Comparison of ENCODE assay signal across 13 mouse cellular contexts in the genomic region with DNA sequence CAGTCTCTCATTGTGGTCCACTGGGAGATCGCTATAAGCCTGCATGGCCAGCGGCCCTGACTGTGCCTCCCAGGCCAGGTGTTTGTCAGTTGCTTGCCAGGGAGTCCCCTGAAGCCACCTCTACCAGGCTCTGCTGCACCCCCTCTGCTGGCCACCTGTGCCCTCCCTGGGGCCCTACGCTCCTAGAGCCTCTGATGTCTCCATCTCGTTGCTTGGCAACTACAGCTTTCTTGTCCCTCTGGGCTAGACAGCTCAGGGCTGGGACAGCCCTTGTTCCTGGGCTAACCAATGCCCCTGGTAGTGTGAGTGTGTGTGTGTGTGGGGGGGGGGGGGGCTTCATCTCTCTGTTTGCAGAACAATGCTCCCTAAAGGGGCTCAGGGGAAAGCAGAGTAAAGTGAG. TPM values are rescaled to one million over a fixed set of nuclear protein-coding genes. Genes with fewer than 3 reads are reported as not detected.
DNase-seq lines count a peak whose midpoint lies in the region; ATAC-seq lines count a peak whose summit lies in the region.
"Had no signal": no experiment of that assay in that cellular context is flagged by ENCODE, and none has a peak within 500 bp of the region (broad histone marks: within the 10 kb centered on the region; RNA-seq: fewer than 3 reads in every experiment).

No protein-coding gene starts in this region.

- no peak overlapping the region for H3K4me2 ChIP-seq in heart, embryonic 12.5 days
- H3K4me2 ChIP-seq in forebrain, embryonic 12.5 days: no peak overlapping the region
- H3K4me2 ChIP-seq in midbrain, embryonic 11.5 days: no peak overlapping the region
- H3K4me2 ChIP-seq: liver, embryonic 13.5 days had no signal

- H3K9ac ChIP-seq in heart, embryonic 12.5 days: no peak overlapping the region
- no peak overlapping the region for H3K9ac ChIP-seq in forebrain, embryonic 12.5 days
- no peak overlapping the region for H3K9ac ChIP-seq in midbrain, embryonic 11.5 days (ENCODE audit: low read length)
- H3K9ac ChIP-seq: liver, embryonic 13.5 days had no signal

- no peaks in the 10 kb centered on the region for H3K9me3 ChIP-seq in heart, embryonic 12.5 days (replicated peaks)
- no peaks in the 10 kb centered on the region for H3K9me3 ChIP-seq in forebrain, embryonic 12.5 days
- H3K9me3 ChIP-seq in midbrain, embryonic 11.5 days (ENCODE audit: control insufficient read depth, low read length): no peaks in the 10 kb centered on the region
- H3K9me3 ChIP-seq: liver, embryonic 13.5 days had no signal

- no peaks in the 10 kb centered on the region for H3K36me3 ChIP-seq in heart, embryonic 12.5 days
- no peaks in the 10 kb centered on the region for H3K36me3 ChIP-seq in forebrain, embryonic 12.5 days (replicated peaks)
- no peaks in the 10 kb centered on the region for H3K36me3 ChIP-seq in midbrain, embryonic 11.5 days (ENCODE audit: control insufficient read depth, insufficient read depth, low read length)
- H3K36me3 ChIP-seq: liver, embryonic 13.5 days had no signal

- DNase-seq in heart, adult 11 months: no peak
- no peak for DNase-seq in midbrain, embryonic 11.5 days (ENCODE audit: low spot score, missing footprints)
- DNase-seq in thymus, postnatal 0 days (ENCODE audit: low spot score): peak; percentile 80
- no peak for DNase-seq in lung, postnatal 14 days
- DNase-seq in adrenal gland, adult 8-10 months: no peak
- DNase-seq in adrenal gland, postnatal 14 days: no peak
- DNase-seq: gastrocnemius, postnatal 25 days; heart, postnatal 10 days; kidney, adult 8-10 months; liver, embryonic 13.5 days had no signal

- no peak overlapping the region for H3K27ac ChIP-seq in heart, embryonic 12.5 days (ENCODE audit: poor library complexity, severe bottlenecking)
- no peak overlapping the region for H3K27ac ChIP-seq in forebrain, embryonic 12.5 days
- H3K27ac ChIP-seq in midbrain, embryonic 11.5 days (ENCODE audit: low read depth, low read length): no peak overlapping the region
- H3K27ac ChIP-seq: liver, embryonic 13.5 days had no signal

- 59% methylated on average over 4 of the region's 4 CpGs for WGBS in heart, embryonic 12.5 days
- 44% methylated on average over 4 of the region's 4 CpGs for WGBS in forebrain, embryonic 12.5 days
- WGBS in midbrain, embryonic 11.5 days: 41% methylated on average over 4 of the region's 4 CpGs

- no peaks in the 10 kb centered on the region for H3K4me1 ChIP-seq in heart, embryonic 12.5 days (replicated peaks)
- H3K4me1 ChIP-seq in forebrain, embryonic 12.5 days: peaks cover 11% of the 10 kb centered on the region
- H3K4me1 ChIP-seq in midbrain, embryonic 11.5 days (ENCODE audit: control insufficient read depth, insufficient read depth, low read length): peaks cover 14% of the 10 kb centered on the region
- H3K4me1 ChIP-seq: liver, embryonic 13.5 days had no signal

- ATAC-seq in heart, embryonic 12.5 days (ENCODE audit: insufficient number of reproducible peaks, low FRiP score): 0 out of 2 replicates have a peak, but pooled peaks have one; percentile 24
- peak; percentile 51; the same call in 1 of the 2 replicates for ATAC-seq in forebrain, embryonic 12.5 days (ENCODE audit: low FRiP score)
- peak; percentile 61 for ATAC-seq in midbrain, embryonic 11.5 days (ENCODE audit: low FRiP score)

- peaks cover 2% of the 10 kb centered on the region; the same call in 1 of the 2 replicates for H3K27me3 ChIP-seq in heart, embryonic 12.5 days (replicated peaks)
- H3K27me3 ChIP-seq in forebrain, embryonic 12.5 days: no peaks in the 10 kb centered on the region
- no peaks in the 10 kb centered on the region for H3K27me3 ChIP-seq in midbrain, embryonic 11.5 days (ENCODE audit: control insufficient read depth, insufficient read depth, low read length)
- H3K27me3 ChIP-seq: liver, embryonic 13.5 days had no signal

- H3K4me3 ChIP-seq in heart, embryonic 12.5 days: no peak overlapping the region
- H3K4me3 ChIP-seq in forebrain, embryonic 12.5 days (replicated peaks): no peak overlapping the region
- no peak overlapping the region for H3K4me3 ChIP-seq in midbrain, embryonic 11.5 days (ENCODE audit: low read depth, low read length)
- H3K4me3 ChIP-seq: liver, embryonic 13.5 days had no signal

RNA-seq across cellular contexts. Expression of a gene that starts 10.1 kb away (rescaled TPM):
- 52.1 and 53.2 TPM in 2 replicates for polyA plus RNA-seq in heart, embryonic 12.5 days (2016; fragmentation: Nextera tagmentation; extraction: Ambion mirVana)
- 40.6 and 48.9 TPM in 2 replicates for polyA plus RNA-seq in forebrain, embryonic 12.5 days (2016; fragmentation: Nextera tagmentation; extraction: Ambion mirVana)
- polyA plus RNA-seq in midbrain, embryonic 11.5 days (2014; fragmentation: Nextera tagmentation; extraction: Ambion mirVana): 34.3 and 38.2 TPM in 2 replicates
- 27.7 and 33.8 TPM in 2 replicates for polyA plus RNA-seq in thymus, postnatal 0 days (2015; fragmentation: Nextera tagmentation; extraction: Ambion mirVana)
- total RNA-seq in adrenal gland, adult 8-10 months (2022): 10 to 100 TPM; 42.4 to 95.1 (median 62.1) TPM
- 32.3 and 34.2 TPM in 2 replicates for total RNA-seq in adrenal gland, postnatal 14 days (2021)

RNA-seq across cellular contexts. Expression of a gene that starts 38.3 kb away (rescaled TPM):
- polyA plus RNA-seq in heart, embryonic 12.5 days (2016; fragmentation: Nextera tagmentation; extraction: Ambion mirVana): not detected in 2 replicates
- polyA plus RNA-seq in forebrain, embryonic 12.5 days (2016; fragmentation: Nextera tagmentation; extraction: Ambion mirVana): 0.06 and 0.22 TPM in 2 replicates
- 0.14 and 0.17 TPM in 2 replicates for polyA plus RNA-seq in midbrain, embryonic 11.5 days (2014; fragmentation: Nextera tagmentation; extraction: Ambion mirVana)
- polyA plus RNA-seq in thymus, postnatal 0 days (2015; fragmentation: Nextera tagmentation; extraction: Ambion mirVana): 17.6 and 21.2 TPM in 2 replicates
- under 1 TPM in 3 of 4 experiments, not detected in 1; 0.09 to 0.70 (median 0.35) TPM for total RNA-seq in adrenal gland, adult 8-10 months (2022)
- total RNA-seq in adrenal gland, postnatal 14 days (2021): 0.37 and 0.98 TPM in 2 replicates
- polyA plus RNA-seq: C2C12 had no signal

Comparison
In these comparisons a context has a peak if more than half of its experiments do, and no peak if none do; other contexts are left out.
1. RNA of a gene that starts 38.3 kb away (polyA plus RNA-seq): 17.6 to 21.2 TPM in thymus, postnatal 0 days; 0.06 to 0.22 TPM in forebrain, embryonic 12.5 days, 0.14 to 0.17 TPM in midbrain, embryonic 11.5 days and not detected in heart, embryonic 12.5 days; every median in the first group is over 10 times any median in the second.
2. Peak in every context shown above with its lines, with median percentiles within 50 percentile points of each other: ATAC-seq.